Mouse (Mus musculus) retina, adult 2 months (tissue): ENCODE measurements around the gene Ptpn1.
A peak's percentile ranks its signal among the peaks of the same experiment; 100 is the strongest.

Experiments used
- DNase-seq: peaks from one replicate; pipeline ENCODE4 v3.0.0-alpha.2; 2012; ENCODE audit warnings: low read depth, low spot score

The Ptpn1 gene

GRCm38 (mm10) chr2:168009936-168010668, 78.2 kb downstream of the Ptpn1 start, which contains the start of gene Ripor3:
TSS of gene Ripor3 (minus strand) at chr2:168010618.
- DNase-seq = no peak

GRCm38 (mm10) chr2:168010893-168011292, 79.0 kb downstream of the Ptpn1 start:
- no peak for DNase-seq

- DNase-seq = peak; percentile 38
Measured at GRCm38 (mm10) chr2:168016951-168017391, 85.1 kb downstream of the Ptpn1 start.

- no peak for DNase-seq
Measured at GRCm38 (mm10) chr2:168019201-168019715, 87.4 kb downstream of the Ptpn1 start.

- DNase-seq = no peak
Measured at GRCm38 (mm10) chr2:168023763-168024402, 92.0 kb downstream of the Ptpn1 start.

- no peak for DNase-seq
Measured at GRCm38 (mm10) chr2:168025174-168025573, 93.3 kb downstream of the Ptpn1 start.

- DNase-seq = no peak
Measured at GRCm38 (mm10) chr2:168025882-168026281, 94.0 kb downstream of the Ptpn1 start.

- no peak for DNase-seq
Measured at GRCm38 (mm10) chr2:168026467-168026866, 94.6 kb downstream of the Ptpn1 start.

GRCm38 (mm10) chr2:168028376-168028775, 96.5 kb downstream of the Ptpn1 start:
- no peak for DNase-seq
